Mouse (Mus musculus) retina, adult 2 months (tissue): Measurements from ENCODE around the gene Tmem170.

Source experiments
- DNase-seq: peaks from one replicate; pipeline ENCODE4 v3.0.0-alpha.2; 2012; ENCODE audit warnings: low read depth, low spot score

The Tmem170 gene

DNA sequence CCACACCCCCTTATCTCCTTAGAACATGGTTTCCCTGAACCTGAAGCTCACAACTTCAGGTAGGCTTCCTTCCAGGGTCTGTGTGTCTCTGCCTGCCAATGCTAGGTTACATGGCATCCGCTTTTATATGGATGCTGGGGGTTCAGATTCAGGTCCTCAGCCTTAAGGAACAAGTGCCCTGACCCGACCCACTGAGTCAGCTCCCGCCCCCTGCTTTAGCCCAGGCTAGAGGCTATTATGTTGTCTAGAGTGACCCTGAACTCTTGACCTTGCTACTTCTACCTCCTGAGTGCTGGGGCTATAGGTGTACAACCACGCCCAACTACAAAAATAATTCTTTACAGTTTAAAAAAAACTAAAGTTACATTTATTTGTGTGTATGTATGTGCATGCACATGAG, 61.5 kb downstream of the Tmem170 start:
- DNase-seq = no peak

DNA sequence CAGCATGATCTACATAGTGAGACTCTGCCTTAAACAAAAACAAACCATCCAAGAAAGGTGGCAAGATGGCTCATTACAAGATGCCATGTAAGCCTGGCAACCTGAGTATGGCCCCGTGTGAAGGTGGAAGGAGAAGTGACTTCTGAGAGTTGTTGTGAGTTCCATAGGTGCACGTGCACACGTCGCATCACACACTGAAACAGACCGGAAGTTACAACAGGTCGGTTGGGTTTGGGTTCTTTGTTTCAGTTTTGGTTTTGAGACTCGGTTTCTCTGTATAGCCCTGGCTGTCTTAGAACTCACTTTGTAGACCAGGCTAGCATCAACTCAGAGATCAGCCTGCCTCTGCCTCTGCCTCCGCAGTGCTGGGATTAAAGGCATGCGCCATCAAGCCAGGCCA, 62.7 kb downstream of the Tmem170 start:
- DNase-seq = no peak
